Mouse (Mus musculus): ENCODE results near the gene Rccd1. TPM values are rescaled to one million over a fixed set of nuclear protein-coding genes. Genes with fewer than 3 reads are reported as not detected.
A peak's percentile ranks its signal among the peaks of the same experiment; 100 is the strongest.

Gene Rccd1
- polyA plus RNA-seq, 1 experiment from 2014 or later: 3.2 TPM

DNA sequence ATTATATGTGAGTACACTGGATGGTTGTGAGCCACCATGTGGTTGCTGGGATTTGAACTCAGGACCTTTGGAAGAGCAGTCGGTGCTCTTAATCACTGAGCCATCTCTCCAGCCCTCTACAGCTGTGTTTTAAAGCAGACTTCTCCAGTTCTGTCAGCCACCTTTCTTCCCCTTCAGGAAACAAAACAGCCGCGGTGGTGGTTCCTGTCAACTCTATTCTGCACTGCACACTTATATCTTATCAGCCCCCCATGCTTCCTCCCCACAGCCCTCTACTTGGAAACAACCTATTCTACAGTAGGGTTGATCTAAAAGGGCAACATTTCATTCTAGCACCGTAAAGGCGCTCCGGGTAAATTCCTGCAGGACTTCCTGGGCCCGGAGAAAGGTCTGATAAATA is 77.4 kb downstream of the Rccd1 start:
- Histone ChIP-seq H3K27me3 (replicated peaks; ENCODE audit: control insufficient read depth, insufficient read depth, low read length) (no peaks in the 10 kb centered on the region), H3K9ac (ENCODE audit: low read depth, low read length) (peak overlapping the region; percentile 46; the same call in 1 of the 2 replicates), H3K27ac (ENCODE audit: low read depth, low read length) (0 out of 2 replicates have a peak overlapping the region, but pooled peaks have one; percentile 10), H3K4me1 (replicated peaks; ENCODE audit: control insufficient read depth, insufficient read depth, low read length) (no peaks in the 10 kb centered on the region), H3K4me2 (replicated peaks; ENCODE audit: low read depth) (peak overlapping the region; percentile 60), H3K9me3 (ENCODE audit: control insufficient read depth) (no peaks in the 10 kb centered on the region), H3K36me3 (ENCODE audit: control insufficient read depth, insufficient read depth) (no peaks in the 10 kb centered on the region), H3K4me3 (ENCODE audit: low read depth, low read length) (peak overlapping the region; percentile 51)
- whole genome bisulfite sequencing: 45% methylated on average over 7 of the region's 7 CpGs
- TF ChIP-seq CTCF (IDR thresholded peaks at IDR 0.05; ENCODE audit: low read depth): no peak
- no peak for ATAC-seq

DNA sequence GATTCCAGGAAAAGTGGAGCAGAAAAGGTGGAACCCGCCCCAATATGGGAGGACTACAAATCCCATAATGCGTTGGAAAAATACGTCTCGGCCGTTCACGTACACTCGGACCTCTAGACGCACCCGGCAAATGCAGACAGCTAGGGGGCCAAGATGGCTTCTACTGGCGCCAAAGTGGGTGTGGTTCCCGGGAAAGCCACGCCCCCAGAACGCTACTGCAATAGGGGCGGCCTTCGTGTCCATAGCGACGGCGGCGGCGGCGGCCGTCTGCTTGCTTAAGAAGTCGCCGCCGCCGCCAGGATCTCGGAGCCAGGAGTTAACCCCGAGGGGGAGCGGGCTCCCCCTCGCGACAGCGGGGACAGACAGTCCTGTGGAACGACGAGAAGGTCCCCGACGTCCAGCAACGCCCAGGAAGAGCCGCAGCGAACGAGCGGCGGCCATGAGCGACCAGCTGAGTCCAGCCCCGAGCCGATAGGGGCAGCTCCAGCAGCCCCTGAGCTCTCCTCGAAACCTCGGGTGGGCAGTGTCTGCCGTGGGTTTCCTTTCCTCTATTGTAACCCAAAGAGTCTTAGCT is 78.0 kb downstream of the Rccd1 start, which contains the start of gene Ttll13:
Gene Ttll13 (plus strand): TSS at position 229 of the 574 bp plus-strand sequence.
- Histone ChIP-seq H3K27ac (ENCODE audit: low read depth, low read length) (peak within 1 kb of the TSS; percentile 10; the same call in 1 of the 2 replicates), H3K4me1 (replicated peaks; ENCODE audit: control insufficient read depth, insufficient read depth, low read length) (no peaks in the 10 kb centered on the region), H3K36me3 (ENCODE audit: control insufficient read depth, insufficient read depth) (no peaks in the 10 kb centered on the region), H3K4me3 (ENCODE audit: low read depth, low read length) (peak within 1 kb of the TSS; percentile 51), H3K9ac (ENCODE audit: low read depth, low read length) (peak within 1 kb of the TSS; percentile 46), H3K9me3 (ENCODE audit: control insufficient read depth) (no peaks in the 10 kb centered on the region), H3K27me3 (replicated peaks; ENCODE audit: control insufficient read depth, insufficient read depth, low read length) (no peaks in the 10 kb centered on the region), H3K4me2 (replicated peaks; ENCODE audit: low read depth) (peak within 1 kb of the TSS; percentile 60)
- TF ChIP-seq CTCF (IDR thresholded peaks at IDR 0.05; ENCODE audit: low read depth): peak; percentile 74
- ATAC-seq: peak; percentile 96
- WGBS: 0% methylated on average over 48 of the region's 48 CpGs

DNA sequence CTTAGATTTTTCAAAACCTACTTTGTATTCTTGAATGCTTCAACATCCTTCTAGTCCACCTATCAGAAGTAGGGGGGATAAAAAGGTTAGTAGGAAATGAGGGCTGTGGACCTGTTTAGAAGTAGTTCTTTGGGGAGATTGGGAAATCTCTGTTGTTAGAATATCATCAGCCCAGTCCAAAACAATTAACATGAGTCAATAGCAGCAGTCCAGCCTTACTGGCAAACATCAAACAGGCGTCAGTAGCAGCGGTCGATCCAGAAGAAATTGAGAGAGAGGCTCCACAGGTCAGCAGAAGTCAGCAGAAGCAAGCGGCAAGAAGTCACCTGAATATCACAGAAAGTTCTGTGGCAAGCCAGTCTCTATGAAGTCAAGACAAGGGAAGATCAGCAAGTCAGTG is 79.4 kb downstream of the Rccd1 start:
- TF ChIP-seq CTCF (IDR thresholded peaks at IDR 0.05; ENCODE audit: low read depth): no peak
- H3K4me2 ChIP-seq (replicated peaks; ENCODE audit: low read depth): no peak overlapping the region
- no peak for ATAC-seq

More for the DNA sequence above, 79.4 kb downstream of the Rccd1 start:
- Histone ChIP-seq H3K9ac (ENCODE audit: low read depth, low read length) (no peak overlapping the region), H3K36me3 (ENCODE audit: control insufficient read depth, insufficient read depth) (peaks cover 8% of the 10 kb centered on the region; the same call in 1 of the 2 replicates), H3K27ac (ENCODE audit: low read depth, low read length) (no peak overlapping the region), H3K4me1 (replicated peaks; ENCODE audit: control insufficient read depth, insufficient read depth, low read length) (no peaks in the 10 kb centered on the region), H3K9me3 (ENCODE audit: control insufficient read depth) (no peaks in the 10 kb centered on the region), H3K27me3 (replicated peaks; ENCODE audit: control insufficient read depth, insufficient read depth, low read length) (no peaks in the 10 kb centered on the region), H3K4me3 (ENCODE audit: low read depth, low read length) (no peak overlapping the region)
- WGBS: 91% methylated on average over 4 of the region's 4 CpGs

Other genes starting within 250 kb of the Rccd1 start
- 185 and 190 TPM in 2 replicates for gene Idh2, start 209.1 kb downstream of the Rccd1 start, polyA plus RNA-seq (2015; fragmentation: Nextera tagmentation; extraction: Ambion mirVana)
- 23.1 and 25.1 TPM in 2 replicates for gene Sema4b, start 137.6 kb downstream of the Rccd1 start, polyA plus RNA-seq (2015; fragmentation: Nextera tagmentation; extraction: Ambion mirVana)
- gene Cib1, start 91.6 kb downstream of the Rccd1 start, polyA plus RNA-seq (2015; fragmentation: Nextera tagmentation; extraction: Ambion mirVana): 526 and 531 TPM in 2 replicates
- gene Gdpgp1, start 91.6 kb downstream of the Rccd1 start, polyA plus RNA-seq (2015; fragmentation: Nextera tagmentation; extraction: Ambion mirVana): 6.5 and 7.4 TPM in 2 replicates
- 0.77 and 1.3 TPM in 2 replicates for gene Ttll13, start 78.1 kb downstream of the Rccd1 start, polyA plus RNA-seq (2015; fragmentation: Nextera tagmentation; extraction: Ambion mirVana)
- gene Ngrn, start 63.2 kb downstream of the Rccd1 start, polyA plus RNA-seq (2015; fragmentation: Nextera tagmentation; extraction: Ambion mirVana): 28.2 and 30.2 TPM in 2 replicates
- 11.7 and 12.9 TPM in 2 replicates for gene Vps33b, start 54.8 kb downstream of the Rccd1 start, polyA plus RNA-seq (2015; fragmentation: Nextera tagmentation; extraction: Ambion mirVana)
- 32.5 TPM in 2 replicates for gene Prc1, start 30.0 kb downstream of the Rccd1 start, polyA plus RNA-seq (2015; fragmentation: Nextera tagmentation; extraction: Ambion mirVana)
- gene Unc45a, start 16.6 kb upstream of the Rccd1 start, polyA plus RNA-seq (2015; fragmentation: Nextera tagmentation; extraction: Ambion mirVana): 19.7 and 20.0 TPM in 2 replicates
- 8.3 and 8.8 TPM in 2 replicates for gene Hddc3, start 18.6 kb upstream of the Rccd1 start, polyA plus RNA-seq (2015; fragmentation: Nextera tagmentation; extraction: Ambion mirVana)
- 4.8 and 5.3 TPM in 2 replicates for gene Man2a2, start 46.9 kb upstream of the Rccd1 start, polyA plus RNA-seq (2015; fragmentation: Nextera tagmentation; extraction: Ambion mirVana)
- gene Fes, start 63.5 kb upstream of the Rccd1 start, polyA plus RNA-seq (2015; fragmentation: Nextera tagmentation; extraction: Ambion mirVana): 6.2 and 6.7 TPM in 2 replicates
- 25.5 and 26.4 TPM in 2 replicates for gene Furin, start 81.0 kb upstream of the Rccd1 start, polyA plus RNA-seq (2015; fragmentation: Nextera tagmentation; extraction: Ambion mirVana)
- gene Blm, start 210.7 kb upstream of the Rccd1 start, polyA plus RNA-seq (2015; fragmentation: Nextera tagmentation; extraction: Ambion mirVana): 2.7 and 3.1 TPM in 2 replicates

Data from intestine, postnatal 0 days (tissue).